Mouse (Mus musculus): ENCODE data around the gene BC025446.

The BC025446 gene

DNA sequence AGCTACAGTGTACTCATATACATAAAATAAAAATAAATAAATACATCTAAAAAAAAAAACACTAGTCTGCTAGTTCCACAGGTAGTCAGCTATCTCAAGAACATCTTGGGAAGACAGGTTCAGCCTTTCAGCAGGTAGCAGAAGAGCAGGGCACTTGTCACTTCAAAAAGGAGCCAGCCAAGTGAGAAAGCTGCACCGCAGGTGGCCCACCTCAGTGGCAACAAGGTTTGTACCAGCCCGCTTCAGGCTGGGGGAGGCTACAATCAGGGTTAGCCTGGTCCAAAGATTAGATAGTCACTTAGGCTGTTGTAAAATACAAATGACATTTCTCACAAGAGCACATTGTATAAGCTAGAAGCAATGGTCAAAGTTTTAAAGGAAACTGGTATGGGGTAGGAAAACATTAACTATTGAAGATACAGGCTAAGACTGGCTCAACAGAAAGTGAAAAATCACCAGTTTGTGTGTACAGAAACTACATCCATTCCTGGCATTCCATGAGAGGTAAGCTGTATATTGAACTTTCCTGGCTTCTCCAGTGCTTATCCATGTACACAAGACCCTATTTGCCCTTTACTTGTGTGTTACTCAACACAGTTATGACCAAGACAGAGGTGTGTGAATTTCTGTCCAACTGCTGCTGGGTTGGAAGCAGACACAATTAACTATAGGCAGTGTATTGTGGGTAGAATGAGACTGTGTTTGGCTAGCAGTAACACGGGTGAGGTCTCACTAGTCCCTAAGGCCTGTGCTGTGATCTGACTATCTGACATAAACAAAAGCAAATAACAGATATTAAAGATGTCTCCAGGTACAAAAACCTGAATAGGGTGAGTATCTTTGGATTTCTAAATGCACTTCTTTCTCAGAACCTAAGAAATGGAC lies 26.8 kb downstream of the BC025446 start:
- Histone ChIP-seq H3K4me1 (replicated peaks; ENCODE audit: low read depth, low read length) (no peaks in the 10 kb centered on the region), H3K4me3 (replicated peaks; ENCODE audit: low read length) (no peak overlapping the region), H3K36me3 (ENCODE audit: insufficient read depth, low read length) (no peaks in the 10 kb centered on the region), H3K9me3 (ENCODE audit: low read length) (peaks cover 14% of the 10 kb centered on the region), H3K27me3 (ENCODE audit: insufficient read depth, low read length) (no peaks in the 10 kb centered on the region)
- TF ChIP-seq CTCF (conservative IDR thresholded peaks at IDR 0.05; ENCODE audit: low read length) (no peak), NANOG (IDR thresholded peaks at IDR 0.05; ENCODE audit: borderline replicate concordance, low read length) (no peak), POU5F1 (IDR thresholded peaks at IDR 0.05; ENCODE audit: borderline replicate concordance, low read length) (no peak)

DNA sequence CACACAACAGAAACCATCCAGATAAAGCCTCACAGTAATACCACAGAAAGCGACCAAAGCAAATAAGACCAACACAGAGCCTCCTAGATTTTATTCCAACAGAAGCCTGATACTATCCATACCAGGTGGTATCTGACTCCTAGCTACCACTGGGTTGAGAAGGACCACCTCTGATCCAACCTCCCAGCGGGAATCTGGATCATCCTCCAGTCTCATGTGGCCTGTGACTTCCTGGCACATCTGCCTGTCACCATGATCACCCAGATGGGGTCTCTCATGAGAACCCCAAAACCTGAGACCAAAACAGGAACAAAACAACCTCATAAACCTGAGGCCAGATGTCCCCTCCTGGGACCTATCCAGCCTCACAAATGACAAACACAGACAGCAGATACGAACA lies 38.5 kb downstream of the BC025446 start:
- Histone ChIP-seq H3K4me1 (replicated peaks; ENCODE audit: low read depth, low read length) (no peaks in the 10 kb centered on the region), H3K27me3 (ENCODE audit: insufficient read depth, low read length) (no peaks in the 10 kb centered on the region), H3K9me3 (ENCODE audit: low read length) (no peaks in the 10 kb centered on the region), H3K4me3 (replicated peaks; ENCODE audit: low read length) (no peak overlapping the region), H3K36me3 (ENCODE audit: insufficient read depth, low read length) (no peaks in the 10 kb centered on the region)
- TF ChIP-seq NANOG (IDR thresholded peaks at IDR 0.05; ENCODE audit: borderline replicate concordance, low read length) (no peak), CTCF (conservative IDR thresholded peaks at IDR 0.05; ENCODE audit: low read length) (no peak), POU5F1 (IDR thresholded peaks at IDR 0.05; ENCODE audit: borderline replicate concordance, low read length) (no peak)

DNA sequence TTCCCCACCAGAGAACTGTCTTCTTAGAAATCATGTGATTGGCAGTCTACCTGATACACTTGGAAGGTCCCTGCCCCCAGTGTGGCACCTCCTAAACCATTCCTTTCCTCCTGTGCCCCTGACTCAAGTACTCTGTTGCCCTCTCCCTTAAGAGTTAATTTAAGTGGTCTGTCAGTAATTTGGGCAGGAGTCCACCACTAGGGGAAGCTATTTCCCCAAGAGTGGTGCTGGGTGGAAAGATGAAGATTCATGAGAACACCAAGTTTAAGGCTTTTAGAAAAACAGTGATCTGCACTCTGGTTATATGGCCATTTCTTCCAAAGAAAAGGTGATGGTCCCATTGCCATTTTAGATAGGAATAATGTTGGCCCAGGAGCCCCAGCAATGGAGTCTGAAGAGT lies 49.7 kb downstream of the BC025446 start:
- TF ChIP-seq NANOG (IDR thresholded peaks at IDR 0.05; ENCODE audit: borderline replicate concordance, low read length) (no peak), POU5F1 (IDR thresholded peaks at IDR 0.05; ENCODE audit: borderline replicate concordance, low read length) (no peak), CTCF (conservative IDR thresholded peaks at IDR 0.05; ENCODE audit: low read length) (peak; percentile 22)
- Histone ChIP-seq H3K4me3 (replicated peaks; ENCODE audit: low read length) (no peak overlapping the region), H3K36me3 (ENCODE audit: insufficient read depth, low read length) (no peaks in the 10 kb centered on the region), H3K27me3 (ENCODE audit: insufficient read depth, low read length) (no peaks in the 10 kb centered on the region), H3K9me3 (ENCODE audit: low read length) (peaks cover 31% of the 10 kb centered on the region), H3K4me1 (replicated peaks; ENCODE audit: low read depth, low read length) (no peaks in the 10 kb centered on the region)

GRCm38 (mm10) chr15:75266626-75267025 lies 50.5 kb downstream of the BC025446 start:
- no peak for TF ChIP-seq NANOG (IDR thresholded peaks at IDR 0.05; ENCODE audit: borderline replicate concordance, low read length)
- TF ChIP-seq CTCF (conservative IDR thresholded peaks at IDR 0.05; ENCODE audit: low read length): no peak
- TF ChIP-seq POU5F1 (IDR thresholded peaks at IDR 0.05; ENCODE audit: borderline replicate concordance, low read length): no peak
- Histone ChIP-seq H3K36me3 (ENCODE audit: insufficient read depth, low read length) (no peaks in the 10 kb centered on the region), H3K4me3 (replicated peaks; ENCODE audit: low read length) (no peak overlapping the region), H3K27me3 (ENCODE audit: insufficient read depth, low read length) (no peaks in the 10 kb centered on the region), H3K4me1 (replicated peaks; ENCODE audit: low read depth, low read length) (no peaks in the 10 kb centered on the region), H3K9me3 (ENCODE audit: low read length) (peaks cover 34% of the 10 kb centered on the region)

DNA sequence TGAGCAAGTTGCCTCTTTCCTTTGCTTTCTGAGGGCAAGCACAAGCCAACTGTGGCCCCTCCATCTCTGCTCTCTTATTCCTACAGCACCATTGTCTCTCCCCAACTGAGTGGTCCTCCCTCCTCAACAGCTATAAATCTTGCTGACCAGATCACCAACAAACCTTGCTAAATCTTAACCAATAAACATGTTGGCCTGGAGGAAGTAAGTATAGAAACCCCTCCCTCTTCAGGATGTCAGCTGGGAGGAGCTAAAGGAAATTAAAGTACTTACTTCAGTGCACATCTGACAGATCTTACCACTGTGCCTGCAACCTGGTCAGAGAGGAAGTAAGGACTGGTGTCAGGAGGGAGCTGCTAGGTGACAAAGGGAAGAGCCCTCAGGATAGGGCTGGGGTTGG lies 51.9 kb downstream of the BC025446 start, which contains the start of gene Ly6f:
TSS of gene Ly6f (plus strand) at position 301 of the 400 bp plus-strand sequence.
- H3K4me1 ChIP-seq (replicated peaks; ENCODE audit: low read depth, low read length): no peaks in the 10 kb centered on the region
- no peaks in the 10 kb centered on the region for H3K27me3 ChIP-seq (ENCODE audit: insufficient read depth, low read length)
- H3K4me3 ChIP-seq (replicated peaks; ENCODE audit: low read length): no peak within 1 kb of the TSS
- H3K36me3 ChIP-seq (ENCODE audit: insufficient read depth, low read length): no peaks in the 10 kb centered on the region
- TF ChIP-seq NANOG (IDR thresholded peaks at IDR 0.05; ENCODE audit: borderline replicate concordance, low read length) (no peak), POU5F1 (IDR thresholded peaks at IDR 0.05; ENCODE audit: borderline replicate concordance, low read length) (no peak), CTCF (conservative IDR thresholded peaks at IDR 0.05; ENCODE audit: low read length) (no peak)
- H3K9me3 ChIP-seq (ENCODE audit: low read length): peaks cover 45% of the 10 kb centered on the region

DNA sequence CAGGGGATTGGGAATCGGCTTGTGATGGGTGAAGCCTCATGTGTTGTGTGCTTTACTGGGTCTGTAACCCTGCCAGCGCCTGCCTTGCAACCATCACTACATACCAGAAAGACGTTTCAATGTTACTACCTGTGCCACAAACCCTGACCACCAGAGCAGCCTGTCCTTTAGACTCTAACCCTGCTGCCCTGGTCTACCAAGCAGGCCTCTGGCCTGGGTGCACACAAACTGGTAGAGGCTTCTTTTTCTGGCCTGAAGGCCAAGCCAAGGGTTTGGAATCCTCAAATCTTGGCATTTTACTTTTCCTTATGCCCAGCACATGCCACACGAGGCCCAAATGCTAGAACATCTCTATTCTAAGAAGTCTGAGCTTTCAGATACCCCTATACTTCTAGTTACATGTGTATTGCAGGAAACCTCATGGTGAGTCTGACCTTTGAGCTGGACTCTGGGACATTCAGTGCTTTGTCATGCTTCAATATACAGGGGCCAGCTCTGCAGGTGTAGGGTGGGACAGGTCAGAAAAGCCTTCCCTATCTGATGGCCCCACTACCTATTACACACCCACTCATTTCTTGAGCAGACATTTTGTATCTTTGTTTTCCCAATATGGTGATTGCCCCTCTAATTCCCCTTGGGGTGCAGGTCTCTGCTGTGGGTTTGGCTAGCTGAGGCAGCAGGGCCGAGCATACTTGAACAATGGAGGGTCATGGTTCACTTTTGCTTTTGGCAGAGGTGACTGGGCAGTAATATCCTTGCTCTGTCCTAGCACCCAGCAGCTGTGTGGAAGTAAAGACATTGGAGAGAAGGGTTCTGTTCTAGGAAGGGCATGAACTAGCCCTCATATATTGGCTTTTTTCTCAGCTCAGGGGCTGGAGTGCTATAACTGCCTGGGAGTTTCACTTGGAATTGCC lies 53.0 kb downstream of the BC025446 start:
- Histone ChIP-seq H3K9me3 (ENCODE audit: low read length) (peaks cover 55% of the 10 kb centered on the region), H3K4me3 (replicated peaks; ENCODE audit: low read length) (no peak overlapping the region), H3K36me3 (ENCODE audit: insufficient read depth, low read length) (no peaks in the 10 kb centered on the region), H3K27me3 (ENCODE audit: insufficient read depth, low read length) (no peaks in the 10 kb centered on the region), H3K4me1 (replicated peaks; ENCODE audit: low read depth, low read length) (no peaks in the 10 kb centered on the region)
- TF ChIP-seq NANOG (IDR thresholded peaks at IDR 0.05; ENCODE audit: borderline replicate concordance, low read length) (no peak), POU5F1 (IDR thresholded peaks at IDR 0.05; ENCODE audit: borderline replicate concordance, low read length) (no peak), CTCF (conservative IDR thresholded peaks at IDR 0.05; ENCODE audit: low read length) (no peak)

DNA sequence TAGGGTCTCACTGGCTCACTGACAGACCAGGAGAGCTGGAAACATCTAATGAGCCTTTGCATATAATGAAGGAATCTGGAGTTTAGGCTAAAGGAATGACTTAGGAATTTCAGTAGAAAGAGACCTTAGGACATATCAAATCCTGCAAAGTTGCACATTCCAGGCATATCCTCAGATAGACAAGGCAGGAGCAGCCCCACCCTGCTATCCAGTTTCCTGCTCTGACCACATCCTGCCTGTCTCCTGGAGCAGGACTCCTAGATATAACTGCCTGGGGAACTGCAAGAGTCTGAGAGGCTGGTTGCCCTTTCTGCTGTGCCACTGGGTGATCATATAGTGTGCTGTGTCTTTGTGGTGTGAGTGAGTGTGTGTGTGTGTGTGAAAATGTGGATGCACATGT lies 54.0 kb downstream of the BC025446 start:
- Histone ChIP-seq H3K27me3 (ENCODE audit: insufficient read depth, low read length) (no peaks in the 10 kb centered on the region), H3K36me3 (ENCODE audit: insufficient read depth, low read length) (no peaks in the 10 kb centered on the region), H3K4me3 (replicated peaks; ENCODE audit: low read length) (no peak overlapping the region), H3K9me3 (ENCODE audit: low read length) (peaks cover 47% of the 10 kb centered on the region), H3K4me1 (replicated peaks; ENCODE audit: low read depth, low read length) (no peaks in the 10 kb centered on the region)
- no peak for TF ChIP-seq CTCF (conservative IDR thresholded peaks at IDR 0.05; ENCODE audit: low read length)
- no peak for TF ChIP-seq POU5F1 (IDR thresholded peaks at IDR 0.05; ENCODE audit: borderline replicate concordance, low read length)
- no peak for TF ChIP-seq NANOG (IDR thresholded peaks at IDR 0.05; ENCODE audit: borderline replicate concordance, low read length)

DNA sequence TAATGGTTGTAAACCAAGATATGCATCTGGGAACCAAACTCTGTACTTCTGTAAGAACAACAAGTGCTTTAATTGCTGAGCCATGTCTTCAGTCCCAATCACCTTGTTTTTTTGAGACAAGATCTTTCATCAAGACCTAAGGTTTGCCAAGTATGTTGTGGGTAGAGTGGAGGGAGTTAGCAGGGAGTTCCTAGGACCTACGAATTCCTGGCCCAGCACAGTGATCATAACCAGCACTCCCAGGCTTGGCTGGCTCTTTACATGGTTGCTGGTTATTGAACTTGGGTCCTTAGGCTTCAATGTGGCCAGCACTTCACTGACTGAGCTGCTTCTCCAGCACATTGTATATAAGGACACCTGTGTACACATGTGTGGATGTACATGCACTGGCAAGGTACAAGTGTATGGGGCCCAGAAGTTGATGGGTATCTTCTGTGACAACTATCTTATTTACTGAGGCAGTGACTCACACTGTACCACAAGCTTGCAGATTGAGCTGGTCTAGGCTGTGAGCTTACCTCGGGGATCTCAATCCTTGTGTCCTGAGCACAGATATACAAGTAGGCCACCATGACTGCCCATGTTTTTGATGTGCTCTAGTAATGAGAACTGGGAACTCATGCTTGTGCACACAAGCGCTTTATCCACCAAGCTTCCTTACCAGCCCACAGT lies 54.7 kb downstream of the BC025446 start:
- Histone ChIP-seq H3K27me3 (ENCODE audit: insufficient read depth, low read length) (no peaks in the 10 kb centered on the region), H3K9me3 (ENCODE audit: low read length) (peaks cover 43% of the 10 kb centered on the region), H3K4me3 (replicated peaks; ENCODE audit: low read length) (no peak overlapping the region), H3K4me1 (replicated peaks; ENCODE audit: low read depth, low read length) (no peaks in the 10 kb centered on the region), H3K36me3 (ENCODE audit: insufficient read depth, low read length) (no peaks in the 10 kb centered on the region)
- TF ChIP-seq POU5F1 (IDR thresholded peaks at IDR 0.05; ENCODE audit: borderline replicate concordance, low read length): no peak
- no peak for TF ChIP-seq NANOG (IDR thresholded peaks at IDR 0.05; ENCODE audit: borderline replicate concordance, low read length)
- no peak for TF ChIP-seq CTCF (conservative IDR thresholded peaks at IDR 0.05; ENCODE audit: low read length)
